Mouse (Mus musculus) C2C12 (cell line): Measurements from ENCODE around the gene Csf1.

ENCODE experiments used
- CTCF ChIP-seq: IDR thresholded peaks from one replicate; pipeline ENCODE4 v1.5.1; 2011; ENCODE audit not compliant: control insufficient read depth, insufficient read depth, insufficient read length
- MYOG ChIP-seq: IDR thresholded peaks from one replicate; pipeline ENCODE4 v1.6.1; 2011; ENCODE audit not compliant: control insufficient read depth, insufficient read length; ENCODE audit errors: extremely low read depth

- no peak for TF ChIP-seq CTCF
- no peak for TF ChIP-seq MYOG
Observed at GRCm38 (mm10) chr3:107808013-107808750, 47.9 kb upstream of the Csf1 start.
